Mouse (Mus musculus) thymus, postnatal 4 days (tissue): ENCODE data around the gene Lrrfip1.
A peak's percentile ranks its signal among the peaks of the same experiment; 100 is the strongest.

Experiments
- DNase-seq: peaks from one replicate; pipeline ENCODE4 v3.0.0; 2021

Gene Lrrfip1

GRCm38 (mm10) chr1:91057311-91058245 is 59.0 kb downstream of the Lrrfip1 start:
- DNase-seq, result peak; percentile 63

- DNase-seq, result no peak
Measured at GRCm38 (mm10) chr1:91058251-91058650, 59.7 kb downstream of the Lrrfip1 start.

GRCm38 (mm10) chr1:91059792-91060604 is 61.5 kb downstream of the Lrrfip1 start:
- no peak for DNase-seq

GRCm38 (mm10) chr1:91061105-91061504 is 62.6 kb downstream of the Lrrfip1 start:
- no peak for DNase-seq

- peak; percentile 50 for DNase-seq
Measured at GRCm38 (mm10) chr1:91062363-91062762, 63.8 kb downstream of the Lrrfip1 start.

GRCm38 (mm10) chr1:91064053-91064452 is 65.5 kb downstream of the Lrrfip1 start:
- DNase-seq, result no peak

- DNase-seq, result peak; percentile 56
Measured at GRCm38 (mm10) chr1:91064903-91065525, 66.5 kb downstream of the Lrrfip1 start.

- DNase-seq, result no peak
Measured at GRCm38 (mm10) chr1:91066061-91066460, 67.5 kb downstream of the Lrrfip1 start.

GRCm38 (mm10) chr1:91066599-91066998 is 68.1 kb downstream of the Lrrfip1 start:
- no peak for DNase-seq

- DNase-seq, result no peak
Measured at GRCm38 (mm10) chr1:91067716-91068115, 69.2 kb downstream of the Lrrfip1 start.

GRCm38 (mm10) chr1:91069575-91069974 is 71.0 kb downstream of the Lrrfip1 start:
- DNase-seq, result no peak

GRCm38 (mm10) chr1:91070547-91070946 is 72.0 kb downstream of the Lrrfip1 start:
- DNase-seq, result no peak

GRCm38 (mm10) chr1:91071671-91072290 is 73.2 kb downstream of the Lrrfip1 start:
- DNase-seq, result no peak

- no peak for DNase-seq
Measured at GRCm38 (mm10) chr1:91076946-91077345, 78.4 kb downstream of the Lrrfip1 start.

- DNase-seq, result no peak
Measured at GRCm38 (mm10) chr1:91077456-91077855, 78.9 kb downstream of the Lrrfip1 start.

GRCm38 (mm10) chr1:91077980-91078379 is 79.4 kb downstream of the Lrrfip1 start:
- no peak for DNase-seq

GRCm38 (mm10) chr1:91079740-91080422 is 81.3 kb downstream of the Lrrfip1 start:
- DNase-seq, result no peak

GRCm38 (mm10) chr1:91080423-91080749 is 81.8 kb downstream of the Lrrfip1 start:
- peak; percentile 45 for DNase-seq

- DNase-seq, result no peak
Measured at GRCm38 (mm10) chr1:91084374-91084773, 85.8 kb downstream of the Lrrfip1 start.

GRCm38 (mm10) chr1:91085009-91085408 is 86.5 kb downstream of the Lrrfip1 start:
- DNase-seq, result no peak

- no peak for DNase-seq
Measured at GRCm38 (mm10) chr1:91085686-91086085, 87.1 kb downstream of the Lrrfip1 start.

- DNase-seq, result no peak
Measured at GRCm38 (mm10) chr1:91086325-91086724, 87.8 kb downstream of the Lrrfip1 start.
